Mouse (Mus musculus) c-Kit-positive CD71-negative TER-119-negative erythroid progenitor cells, embryonic 14.5 days (primary cell): ENCODE results near the gene Med16.
"Not testable (repeated sequence)": the region's sequence is repeated elsewhere in the genome, so short reads cannot be mapped to it uniquely, and the experiment has no call there.

Experiments used
- DNase-seq: peaks from one replicate; pipeline ENCODE4 v3.0.0-alpha.2; 2013; ENCODE audit warnings: low read depth

Med16 gene

DNA sequence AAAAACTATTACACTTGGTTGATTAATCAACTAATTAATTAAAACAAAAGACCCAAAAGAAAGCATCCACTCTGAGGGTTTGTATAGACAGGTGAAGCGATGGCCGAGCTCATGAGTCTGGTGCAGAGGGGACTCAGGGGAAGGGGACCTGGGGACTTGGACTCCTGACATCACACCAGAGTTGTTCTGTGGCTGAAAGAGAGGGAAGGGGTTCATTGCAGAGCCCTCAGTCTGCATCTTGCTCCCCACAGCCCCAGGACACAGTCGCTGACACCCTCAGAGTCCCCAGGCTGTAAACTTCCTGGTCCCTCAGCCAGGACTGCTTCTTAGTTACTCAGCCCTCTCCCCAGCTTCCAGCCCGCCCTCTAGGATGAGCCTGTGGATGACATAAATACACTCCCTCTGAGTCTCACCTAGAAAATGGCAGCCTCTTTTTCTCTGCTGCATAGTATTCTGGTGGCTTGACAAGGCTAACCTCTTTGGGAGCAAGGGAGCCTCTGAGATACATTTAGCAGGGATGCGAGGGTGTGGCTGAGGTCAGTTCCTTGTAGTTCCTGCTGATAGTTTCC lies 8.9 kb upstream of the Med16 start:
- no peak for DNase-seq

GRCm38 (mm10) chr10:79916808-79917531 lies 8.2 kb upstream of the Med16 start, which contains the start of gene Kiss1r:
Gene Kiss1r (plus strand): TSS chr10:79916971.
- no peak for DNase-seq

GRCm38 (mm10) chr10:79916081-79916480 lies 7.4 kb upstream of the Med16 start:
- DNase-seq = no peak

GRCm38 (mm10) chr10:79914948-79915596 lies 6.3 kb upstream of the Med16 start:
- no peak for DNase-seq

GRCm38 (mm10) chr10:79914131-79914947 lies 5.6 kb upstream of the Med16 start:
- DNase-seq = no peak

- DNase-seq = no peak
Measured at GRCm38 (mm10) chr10:79912412-79912811, 3.7 kb upstream of the Med16 start.

DNA sequence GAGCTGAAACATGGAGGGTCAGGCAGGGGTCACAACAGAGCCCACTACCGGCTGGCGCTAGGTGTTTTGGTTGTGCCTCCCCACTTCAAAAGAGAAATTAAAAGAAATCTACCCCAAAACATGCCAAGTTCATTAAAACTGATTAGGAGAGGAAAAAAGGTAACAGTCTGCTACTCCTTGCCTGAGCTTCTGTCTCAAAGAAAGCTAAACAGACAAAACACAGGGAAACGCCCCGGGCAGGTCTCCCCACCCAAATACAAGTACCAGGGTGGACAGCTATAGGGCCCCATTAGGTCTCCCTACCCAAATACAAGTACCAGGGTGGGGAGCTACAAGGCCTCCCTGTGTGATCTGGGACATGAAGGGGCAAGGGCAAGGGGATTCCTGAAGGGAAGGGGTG lies 1.8 kb upstream of the Med16 start, which contains the start of gene Gm26602:
Gene Gm26602 (plus strand): TSS at position 301 of the 400 bp plus-strand sequence.
- no peak for DNase-seq

DNA sequence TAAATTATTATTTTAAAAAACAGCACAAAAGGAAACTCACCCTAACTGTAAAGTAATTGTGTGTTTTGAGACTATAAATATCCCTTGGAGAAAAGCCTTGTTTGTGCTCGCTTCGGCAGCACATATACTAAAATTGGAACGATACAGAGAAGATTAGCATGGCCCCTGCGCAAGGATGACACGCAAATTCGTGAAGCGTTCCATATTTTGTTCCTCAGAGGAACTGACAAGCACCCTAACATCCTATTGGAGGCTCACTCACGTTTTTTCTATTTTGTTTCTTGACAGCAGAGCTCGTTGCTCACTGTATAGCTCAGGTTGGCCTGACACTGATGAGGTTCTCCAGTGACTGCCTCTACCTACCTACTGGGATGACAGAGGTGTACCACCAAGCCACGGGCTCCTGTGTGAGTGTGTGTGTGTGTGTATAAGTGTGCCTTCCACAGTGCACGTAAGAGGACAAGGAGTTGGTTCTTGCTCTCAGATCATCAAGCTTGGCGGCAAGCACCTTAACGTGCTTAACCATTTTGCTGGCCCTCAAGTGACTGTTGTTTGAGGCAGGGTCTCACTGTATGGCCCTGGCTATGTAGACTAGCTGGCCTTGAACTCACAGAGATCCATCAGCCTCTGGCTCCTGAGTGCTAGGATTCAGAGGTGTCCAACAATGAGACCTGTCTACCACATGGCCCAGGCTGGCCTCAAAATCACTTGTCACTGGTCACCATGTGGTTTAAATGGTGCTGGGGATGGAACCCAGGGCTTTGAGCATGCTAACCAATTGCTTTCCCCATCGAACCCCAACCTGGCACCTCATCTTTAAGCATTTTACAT lies 584 bp upstream of the Med16 start:
- DNase-seq = no peak

GRCm38 (mm10) chr10:79907415-79907814 lies 1.3 kb downstream of the Med16 start:
- DNase-seq = no peak

DNA sequence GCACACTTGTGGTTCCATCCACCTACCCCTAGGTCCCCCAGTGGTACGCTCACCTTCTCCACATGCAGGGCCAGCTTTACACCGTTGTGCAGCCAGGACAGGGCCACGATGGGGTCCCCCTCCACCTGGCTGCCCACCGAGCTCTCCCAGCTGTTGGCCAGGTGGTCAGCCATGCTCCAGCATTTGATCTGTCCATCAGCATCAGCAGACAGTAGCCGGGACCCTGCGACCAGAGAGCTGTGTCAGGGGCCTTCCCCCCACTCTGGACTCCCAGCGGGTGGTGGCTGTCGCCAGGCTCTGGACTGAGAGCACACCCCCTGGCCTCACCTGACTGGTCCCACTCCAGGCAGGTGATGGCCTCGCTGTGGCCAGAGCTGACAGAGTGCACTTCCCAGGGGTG lies 2.0 kb downstream of the Med16 start:
- no peak for DNase-seq

DNA sequence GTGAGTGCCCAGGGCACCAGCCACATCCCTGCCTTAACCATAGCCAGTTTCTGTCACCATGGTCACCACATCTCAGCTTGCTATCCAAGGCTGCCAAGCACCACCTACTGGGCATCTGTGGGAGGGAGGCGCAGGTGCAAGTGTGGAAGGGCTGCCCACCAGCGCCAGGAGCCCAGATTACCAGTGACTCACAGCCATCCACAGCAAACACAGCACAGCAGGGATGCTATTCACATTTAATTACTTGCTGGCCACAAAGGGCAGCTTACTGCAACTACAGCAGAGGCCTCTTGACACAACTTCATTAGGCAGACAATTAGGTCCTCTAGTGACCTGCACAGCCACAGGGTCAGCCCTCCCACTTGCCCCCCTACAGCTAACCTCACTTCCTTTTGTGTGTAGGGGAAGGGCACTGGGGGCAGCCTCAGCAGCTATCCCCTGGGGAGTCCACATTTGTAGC lies 7.7 kb downstream of the Med16 start:
- DNase-seq = no peak

GRCm38 (mm10) chr10:79897316-79898245 lies 11.1 kb downstream of the Med16 start:
- no peak for DNase-seq

DNA sequence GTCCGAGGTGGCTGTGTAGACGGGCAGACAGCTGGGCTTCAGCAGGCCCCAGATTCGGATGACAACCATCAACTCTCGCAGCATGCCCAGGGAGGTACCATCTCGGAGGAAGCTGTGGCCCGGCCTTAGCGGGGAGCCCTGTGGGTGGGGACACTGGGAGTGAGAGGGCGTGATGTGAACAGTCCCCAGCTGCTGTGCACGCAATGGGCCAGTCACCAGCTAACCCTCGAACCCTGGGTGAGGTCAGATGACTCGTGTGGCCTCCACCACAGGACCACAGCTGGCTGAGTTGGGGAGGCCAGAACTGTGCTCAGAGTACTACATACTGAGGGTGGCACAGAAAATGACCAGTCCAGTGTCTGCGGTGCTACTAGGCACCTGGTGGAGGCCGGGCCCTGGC lies 11.9 kb downstream of the Med16 start:
- DNase-seq = no peak

- no peak for DNase-seq
Measured at GRCm38 (mm10) chr10:79896306-79896705, 12.4 kb downstream of the Med16 start.

DNA sequence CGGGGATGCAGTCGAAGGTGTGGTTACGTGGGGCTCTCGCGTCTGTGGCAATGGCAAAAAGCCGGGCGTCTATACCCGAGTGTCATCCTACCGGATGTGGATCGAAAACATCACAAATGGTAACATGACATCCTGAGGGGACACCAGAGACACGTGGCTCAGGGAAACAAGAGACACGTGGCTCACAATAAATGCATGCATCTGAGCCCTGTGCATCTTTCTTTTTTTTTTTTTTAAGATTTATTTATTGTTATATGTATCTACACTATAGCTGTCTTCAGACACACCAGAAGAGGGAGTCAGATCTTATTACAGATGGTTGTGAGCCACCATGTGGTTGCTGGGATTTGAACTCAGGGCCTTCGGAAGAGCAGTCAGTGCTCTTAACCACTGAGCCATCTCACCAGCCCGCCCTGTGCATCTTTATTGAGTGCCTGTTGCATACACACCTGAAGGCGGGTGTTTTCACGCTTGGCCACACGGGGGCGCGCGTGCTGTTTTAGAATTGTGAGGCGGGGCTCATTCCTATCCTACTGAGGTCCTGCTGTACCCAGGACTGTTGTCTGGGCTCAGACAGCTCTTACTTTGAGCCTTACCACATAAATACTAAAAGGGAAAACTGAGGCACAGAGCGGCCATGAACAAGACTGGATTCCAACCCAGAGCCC lies 16.1 kb downstream of the Med16 start:
- not testable (repeated sequence) for DNase-seq

DNA sequence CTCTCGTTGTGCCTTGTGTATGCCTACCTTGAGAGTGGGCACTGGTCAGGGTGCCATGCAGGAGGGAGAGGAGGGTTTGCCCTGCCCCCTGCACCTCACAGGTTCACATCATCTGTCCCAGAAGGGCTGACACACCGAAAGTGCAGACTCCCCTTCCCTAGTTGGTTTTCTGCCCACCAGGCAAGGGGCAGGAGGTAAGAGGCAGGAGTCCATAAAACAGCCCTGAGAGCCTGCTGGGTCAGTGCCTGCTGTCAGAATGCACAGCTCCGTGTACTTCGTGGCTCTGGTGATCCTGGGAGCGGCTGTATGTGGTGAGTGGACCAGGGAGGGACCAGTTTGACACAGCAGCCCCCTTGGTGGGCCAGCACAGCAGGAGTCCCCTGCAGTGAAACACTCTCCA lies 18.1 kb downstream of the Med16 start, which contains the start of gene Cfd:
Gene Cfd (plus strand): TSS at position 184 of the 400 bp plus-strand sequence.
- DNase-seq = no peak

GRCm38 (mm10) chr10:79889386-79889785 lies 19.3 kb downstream of the Med16 start:
- no peak for DNase-seq

DNA sequence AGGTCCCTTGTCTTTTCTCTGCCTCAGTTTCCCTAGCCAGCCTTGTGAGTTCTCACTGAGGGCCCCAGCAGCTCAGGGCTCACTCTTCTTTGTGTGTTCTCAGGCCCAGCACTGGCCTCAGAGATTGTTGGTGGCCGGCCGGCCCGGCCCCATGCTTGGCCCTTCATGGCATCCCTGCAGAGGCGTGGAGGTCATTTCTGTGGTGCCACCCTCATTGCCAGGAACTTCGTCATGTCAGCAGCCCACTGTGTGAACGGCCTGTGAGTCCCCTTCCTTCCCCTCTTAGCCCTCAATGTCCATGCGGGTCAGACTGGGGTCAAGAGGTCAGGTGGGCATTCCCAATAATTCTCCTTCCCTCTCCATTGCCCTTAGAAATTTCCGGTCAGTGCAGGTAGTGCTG lies 22.1 kb downstream of the Med16 start:
- no peak for DNase-seq

DNA sequence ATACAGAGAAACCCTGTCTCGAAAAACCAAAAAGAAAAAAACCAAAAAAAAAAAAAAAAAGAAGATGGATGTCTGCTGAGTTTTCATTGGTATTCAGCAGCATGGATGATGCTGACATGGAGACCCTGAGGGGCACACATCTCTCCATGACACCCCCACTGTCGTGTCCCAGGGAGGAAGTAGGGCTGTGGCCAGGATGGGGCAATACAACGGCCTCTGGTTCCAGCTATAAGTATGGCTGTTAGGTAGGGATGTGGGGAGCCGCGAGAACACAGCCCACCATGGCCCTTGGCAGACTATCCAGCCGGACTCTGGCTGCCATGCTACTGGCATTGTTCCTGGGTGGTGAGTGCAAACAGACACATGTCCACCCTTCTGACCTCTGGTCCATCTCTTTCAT lies 22.7 kb downstream of the Med16 start, which contains the start of gene Elane:
Gene Elane (plus strand): TSS at position 194 of the 400 bp plus-strand sequence.
- no peak for DNase-seq
